Mouse (Mus musculus): ENCODE data around the gene Jmjd1c.

Gene Jmjd1c

DNA sequence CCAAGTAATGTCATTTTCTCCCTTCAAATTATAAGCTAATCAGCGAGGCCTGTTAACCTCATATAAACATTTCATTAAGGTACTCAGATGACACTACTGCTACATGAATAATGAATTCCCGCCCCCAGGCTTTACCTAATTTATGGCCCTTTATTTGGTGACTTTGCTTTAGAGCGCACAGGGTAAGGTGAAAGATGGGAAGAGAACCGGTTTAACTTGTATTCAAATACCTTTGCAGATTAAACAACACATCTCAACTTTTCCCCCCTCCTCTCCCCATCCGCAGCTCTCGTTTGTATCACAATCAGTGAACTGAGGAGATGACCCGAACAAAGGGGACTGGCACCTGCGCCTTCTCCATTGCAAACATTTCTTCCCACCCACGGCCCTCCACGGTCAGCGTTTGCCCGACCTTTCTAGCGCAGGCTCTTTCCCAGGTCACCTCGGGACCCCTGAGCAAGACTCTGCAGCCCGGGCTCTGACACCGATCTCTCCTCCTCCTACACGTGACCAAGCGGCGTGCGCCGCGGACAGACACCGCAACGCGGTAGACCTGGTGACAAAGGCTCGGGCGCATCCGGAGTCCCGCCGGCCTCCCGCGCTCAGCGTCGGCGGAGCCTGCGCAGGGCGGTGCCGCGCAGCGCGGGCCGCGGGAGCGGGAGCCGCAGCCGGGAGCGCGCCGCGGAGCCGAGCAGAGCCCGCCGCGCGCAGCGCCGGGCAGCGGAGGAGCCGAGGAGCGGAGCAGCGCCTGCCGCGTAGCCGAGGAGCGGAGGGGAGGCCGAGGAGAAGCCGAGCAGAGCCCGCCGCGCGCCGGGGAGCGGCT lies at the start of gene Jmjd1c:
TSS of gene Jmjd1c (plus strand) at position 328 of the 823 bp plus-strand sequence.
- no peak for DNase-seq (ENCODE audit: extremely low spot score, low read depth, low spot score)

GRCm38 (mm10) chr10:67047712-67048645 lies 47.9 kb upstream of the Jmjd1c start:
- no peak for DNase-seq (ENCODE audit: extremely low spot score, low read depth, low spot score)

DNA sequence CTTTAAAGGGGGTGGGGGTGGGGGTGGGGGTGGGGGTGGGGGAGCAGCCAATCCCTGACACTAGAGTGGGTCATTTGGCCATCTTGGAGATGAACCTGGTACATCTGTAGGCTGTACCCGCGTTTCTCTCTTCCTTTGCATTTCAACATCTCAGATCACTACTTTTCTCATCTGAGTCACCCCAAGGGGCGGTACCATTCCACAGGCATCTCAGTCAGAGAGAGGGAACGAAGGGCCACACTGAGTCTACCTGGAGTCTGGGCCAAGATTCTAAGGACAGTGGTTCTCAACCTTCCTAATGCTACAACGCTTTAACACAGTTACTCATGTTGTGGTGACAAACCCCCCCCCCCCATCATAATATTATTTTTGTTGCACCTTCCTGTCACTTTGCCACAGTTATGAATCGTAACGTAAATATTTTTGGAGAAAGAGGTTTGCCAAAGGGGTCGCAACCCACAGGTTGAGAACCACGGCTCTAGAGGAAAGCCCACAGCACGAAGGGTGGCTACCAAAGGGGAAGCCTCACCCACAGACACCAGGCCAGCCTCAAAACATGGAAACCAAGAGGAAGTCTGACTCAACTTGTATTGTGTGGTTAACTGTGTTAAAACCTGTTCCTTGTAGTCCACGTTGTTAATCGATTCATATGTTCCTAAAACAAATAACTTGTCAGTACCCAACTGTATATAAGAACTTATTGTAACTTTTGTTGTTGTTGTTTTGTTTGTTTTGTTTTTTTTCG lies 46.9 kb upstream of the Jmjd1c start:
- no peak for DNase-seq (ENCODE audit: extremely low spot score, low read depth, low spot score)

GRCm38 (mm10) chr10:67049621-67050020 lies 46.3 kb upstream of the Jmjd1c start:
- DNase-seq (ENCODE audit: extremely low spot score, low read depth, low spot score) = no peak

DNA sequence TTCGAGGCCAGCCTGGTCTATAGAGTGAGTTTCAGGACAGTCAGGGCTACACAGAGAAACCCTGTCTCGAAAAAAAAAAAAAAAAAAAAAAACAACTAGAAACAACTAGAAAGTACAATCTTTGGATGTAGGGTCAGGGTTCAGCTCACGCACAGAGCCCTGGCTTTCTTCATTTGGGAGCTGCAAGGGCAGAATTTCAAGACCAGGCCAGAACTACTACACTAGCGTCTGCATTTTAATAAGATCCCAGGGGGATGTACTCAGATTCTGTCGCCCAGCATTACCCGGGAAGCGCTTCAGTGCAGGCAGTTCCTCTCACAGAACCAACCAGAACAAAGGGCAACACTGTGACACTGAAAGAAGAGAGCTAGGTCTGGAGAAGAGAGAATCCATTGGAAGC lies 45.2 kb upstream of the Jmjd1c start:
- no peak for DNase-seq (ENCODE audit: extremely low spot score, low read depth, low spot score)

DNA sequence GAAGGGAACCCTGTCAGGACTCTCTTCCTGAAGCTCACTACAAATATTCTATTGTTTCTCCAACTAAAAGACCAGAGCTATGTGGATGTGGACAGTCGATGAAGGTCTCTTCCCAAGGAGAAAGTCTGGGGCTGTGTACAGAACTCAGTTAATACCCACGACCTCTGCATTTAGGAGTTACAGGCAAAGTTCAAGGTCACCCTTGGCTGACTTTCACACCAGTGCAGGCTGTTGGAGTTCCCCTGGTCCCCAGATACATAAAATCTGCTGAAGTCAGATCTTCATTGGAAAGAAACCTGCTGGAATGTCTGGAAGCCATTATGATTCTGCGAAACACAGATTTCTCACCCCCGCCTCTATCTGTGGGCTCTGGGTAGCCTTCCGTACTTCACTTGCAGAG lies 44.5 kb upstream of the Jmjd1c start:
- no peak for DNase-seq (ENCODE audit: extremely low spot score, low read depth, low spot score)

DNA sequence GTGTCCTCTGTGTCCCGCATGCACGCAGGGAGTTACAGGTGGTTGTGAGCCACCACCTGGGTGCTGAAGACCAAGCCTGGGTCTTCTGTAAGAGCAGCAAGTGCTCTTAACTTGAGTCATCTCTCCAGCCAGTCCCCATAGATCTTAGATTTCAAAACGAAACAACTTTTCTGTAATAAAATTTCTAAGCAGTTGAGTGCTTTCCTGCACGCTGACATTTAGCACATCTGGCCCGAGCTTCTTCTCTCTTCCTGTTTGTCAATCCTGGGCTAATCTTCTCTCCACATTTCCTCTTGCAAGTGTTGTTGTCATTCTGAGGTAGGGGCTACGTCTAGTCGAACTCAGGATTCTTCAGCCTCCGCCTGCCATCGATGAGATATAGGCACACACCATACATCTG lies 43.5 kb upstream of the Jmjd1c start:
- DNase-seq (ENCODE audit: extremely low spot score, low read depth, low spot score) = no peak

DNA sequence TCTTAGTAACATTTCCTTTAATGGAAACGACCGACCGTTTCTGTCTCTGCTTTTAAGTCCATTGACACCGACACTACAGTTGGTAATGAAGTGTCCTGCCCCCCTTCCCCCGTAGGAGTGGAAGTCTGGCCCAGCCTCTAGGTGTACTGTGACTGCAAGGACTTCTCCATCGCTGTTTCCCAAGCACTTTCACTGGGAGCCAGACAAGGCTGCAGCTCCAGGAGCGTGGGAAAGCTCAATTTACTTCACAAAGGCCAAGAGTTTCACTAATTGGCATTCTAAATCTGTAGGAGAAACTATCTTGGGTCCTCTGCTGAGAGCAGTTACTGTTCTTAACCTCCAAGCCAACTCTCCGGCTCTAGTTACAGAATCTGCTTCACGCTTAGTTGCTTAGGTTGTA lies 42.5 kb upstream of the Jmjd1c start:
- no peak for DNase-seq (ENCODE audit: extremely low spot score, low read depth, low spot score)

DNA sequence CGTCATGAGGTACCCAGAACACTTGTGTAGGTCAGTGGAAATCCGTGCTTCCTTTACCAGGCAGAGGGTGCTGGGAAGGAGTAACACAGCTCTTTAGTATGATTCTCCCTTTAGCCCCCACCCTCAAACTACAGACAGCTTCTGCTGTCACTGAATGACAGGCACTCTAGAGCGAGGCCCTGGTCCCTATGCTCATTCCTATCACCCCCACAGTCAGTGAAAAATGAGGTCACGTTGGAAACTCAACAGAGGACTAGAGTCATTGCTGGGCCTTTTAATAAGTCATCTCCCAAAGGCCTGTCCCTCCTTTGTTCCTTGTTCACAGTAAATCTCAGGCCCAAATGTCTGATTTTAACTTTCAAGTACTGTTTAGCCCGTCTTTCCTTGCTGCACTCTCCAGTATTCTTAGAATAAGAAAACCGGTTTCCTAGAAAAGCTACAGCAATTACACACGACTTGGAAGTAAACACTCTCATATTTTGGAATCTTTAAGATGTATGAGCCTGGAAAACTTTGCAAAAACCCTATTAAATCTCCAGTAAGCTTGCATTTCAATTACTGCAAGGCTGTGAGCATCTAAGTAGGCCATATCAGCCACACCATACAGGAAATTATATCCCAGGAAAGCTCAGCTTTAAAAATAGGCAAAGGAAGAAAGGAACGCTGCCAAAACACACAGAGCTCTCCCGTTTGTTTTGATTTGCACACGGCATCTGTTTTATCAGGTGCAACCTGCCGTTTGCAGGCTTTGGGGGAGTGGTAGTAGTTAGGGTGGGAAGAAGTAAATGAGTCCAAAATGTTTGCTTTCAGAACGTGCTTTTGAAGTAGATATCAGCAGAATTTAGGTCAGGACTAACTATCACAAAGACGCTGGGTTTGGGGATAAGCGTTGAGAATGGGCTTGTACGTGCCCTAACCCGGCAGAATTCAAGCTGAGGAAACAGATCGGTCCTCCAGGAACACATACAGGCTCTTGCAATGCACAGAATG lies 39.8 kb upstream of the Jmjd1c start:
- DNase-seq (ENCODE audit: extremely low spot score, low read depth, low spot score) = no peak

DNA sequence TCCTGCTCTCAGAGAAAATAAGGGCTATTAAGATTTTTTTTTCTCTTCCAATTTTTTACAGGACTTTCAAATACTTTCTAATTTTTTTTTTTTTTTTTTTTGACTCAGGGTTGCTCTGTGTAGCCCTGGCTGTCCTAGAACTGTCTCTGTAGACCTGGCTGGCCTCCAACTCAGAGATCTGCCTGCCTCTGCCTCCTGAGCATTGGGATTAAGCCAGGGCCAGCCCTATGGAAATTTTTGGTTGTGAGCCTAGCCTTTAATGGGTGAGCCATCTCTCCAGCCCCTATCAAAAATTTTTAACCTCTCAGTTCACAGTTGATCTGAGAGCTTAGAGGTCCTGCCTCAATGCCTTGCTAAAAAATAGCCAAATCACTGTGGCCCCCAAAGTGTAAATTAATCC lies 38.7 kb upstream of the Jmjd1c start:
- no peak for DNase-seq (ENCODE audit: extremely low spot score, low read depth, low spot score)

DNA sequence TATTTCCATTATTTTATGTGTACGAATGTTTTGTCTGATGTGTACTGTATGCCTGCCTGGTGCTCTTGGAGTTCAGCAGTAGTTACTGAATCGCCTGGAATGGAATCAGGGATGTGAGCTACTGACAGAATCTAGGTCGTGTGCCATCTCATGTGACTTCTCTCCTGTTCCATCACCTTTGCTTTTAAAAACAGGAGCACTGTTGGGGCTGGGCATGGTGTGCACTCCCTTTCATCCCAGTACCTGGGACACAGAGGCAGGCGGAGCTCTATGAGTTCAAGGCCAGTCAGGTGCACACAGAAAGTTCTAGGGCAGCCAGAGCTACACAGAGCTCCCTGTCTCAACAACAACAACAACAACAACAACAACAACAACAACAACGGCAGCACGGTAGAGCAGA lies 38.2 kb upstream of the Jmjd1c start:
- DNase-seq (ENCODE audit: extremely low spot score, low read depth, low spot score) = no peak

GRCm38 (mm10) chr10:67058297-67058696 lies 37.6 kb upstream of the Jmjd1c start:
- DNase-seq (ENCODE audit: extremely low spot score, low read depth, low spot score) = no peak

GRCm38 (mm10) chr10:67058702-67059101 lies 37.2 kb upstream of the Jmjd1c start:
- DNase-seq (ENCODE audit: extremely low spot score, low read depth, low spot score) = no peak

GRCm38 (mm10) chr10:67061367-67061801 lies 34.5 kb upstream of the Jmjd1c start:
- no peak for DNase-seq (ENCODE audit: extremely low spot score, low read depth, low spot score)

DNA sequence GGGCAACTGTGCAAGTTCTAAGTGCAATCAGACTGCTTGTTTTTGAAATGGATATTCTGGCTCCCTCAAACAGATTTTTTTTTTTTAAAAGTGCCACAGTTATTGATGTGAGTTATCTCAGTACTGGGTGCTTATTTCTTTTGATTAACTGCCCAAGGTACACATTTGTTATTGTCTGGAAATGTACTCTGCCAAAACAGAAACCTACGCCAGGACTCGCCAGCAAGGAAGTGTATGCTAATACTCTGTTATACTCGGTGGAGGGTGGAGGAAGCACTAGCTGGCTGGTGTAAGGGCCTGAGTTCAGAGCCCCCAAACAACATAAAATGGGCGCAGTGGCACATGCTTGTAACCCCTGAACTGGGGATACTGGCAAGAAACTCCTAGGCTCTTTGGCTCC lies 34.1 kb upstream of the Jmjd1c start:
- DNase-seq (ENCODE audit: extremely low spot score, low read depth, low spot score) = no peak

DNA sequence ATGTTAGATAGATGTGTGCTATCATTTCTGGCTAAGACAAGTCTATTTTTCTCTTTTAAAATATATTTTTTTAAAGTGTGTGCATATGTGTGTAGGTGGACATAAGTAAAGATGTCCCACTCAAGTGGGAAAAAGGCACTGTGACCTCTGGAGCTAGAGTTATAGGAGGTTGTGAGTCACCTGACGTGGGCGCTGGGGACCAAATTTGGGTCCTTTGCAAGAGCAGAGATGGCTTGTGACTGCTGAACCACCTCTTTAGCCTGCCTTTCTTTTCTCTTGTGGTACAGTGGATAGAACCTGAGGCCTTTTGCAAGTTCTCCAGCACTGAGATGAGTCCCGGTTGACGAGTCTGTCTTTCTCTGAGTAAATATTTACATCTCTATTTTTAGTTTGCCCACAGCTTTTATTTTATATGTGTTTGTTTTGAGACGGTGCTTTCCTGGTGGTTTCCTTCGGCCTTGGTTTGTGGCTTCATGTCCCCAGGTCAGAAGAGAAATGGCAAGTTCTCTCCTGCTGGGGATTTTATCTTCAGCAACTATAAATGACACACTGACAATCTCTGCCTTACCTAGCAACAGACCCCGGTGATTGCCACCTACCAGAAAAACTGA lies 30.5 kb upstream of the Jmjd1c start:
- no peak for DNase-seq (ENCODE audit: extremely low spot score, low read depth, low spot score)

DNA sequence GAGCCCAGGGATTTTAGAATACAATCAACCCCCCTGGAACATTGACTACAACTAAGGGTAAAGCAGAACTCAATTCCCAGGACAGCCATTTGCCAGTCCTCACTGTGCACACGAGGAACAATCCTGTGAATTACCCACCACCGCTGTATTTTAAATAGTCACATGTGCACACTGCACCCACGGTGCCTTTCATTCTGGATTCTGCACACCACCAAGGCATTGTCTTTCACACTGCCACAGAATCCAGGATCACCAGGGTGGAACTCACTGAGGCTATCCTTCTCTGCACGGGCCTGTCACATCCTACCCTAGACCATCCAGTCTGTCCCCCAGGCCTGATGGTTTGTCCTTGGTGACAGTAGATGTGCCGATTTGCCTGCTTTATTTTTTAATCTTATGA lies 30.0 kb upstream of the Jmjd1c start:
- DNase-seq (ENCODE audit: extremely low spot score, low read depth, low spot score) = no peak

GRCm38 (mm10) chr10:67066421-67066820 lies 29.5 kb upstream of the Jmjd1c start:
- no peak for DNase-seq (ENCODE audit: extremely low spot score, low read depth, low spot score)

- no peak for DNase-seq (ENCODE audit: extremely low spot score, low read depth, low spot score)
These were observed 26.9 kb upstream of the Jmjd1c start for GRCm38 (mm10) chr10:67069013-67069412.

DNA sequence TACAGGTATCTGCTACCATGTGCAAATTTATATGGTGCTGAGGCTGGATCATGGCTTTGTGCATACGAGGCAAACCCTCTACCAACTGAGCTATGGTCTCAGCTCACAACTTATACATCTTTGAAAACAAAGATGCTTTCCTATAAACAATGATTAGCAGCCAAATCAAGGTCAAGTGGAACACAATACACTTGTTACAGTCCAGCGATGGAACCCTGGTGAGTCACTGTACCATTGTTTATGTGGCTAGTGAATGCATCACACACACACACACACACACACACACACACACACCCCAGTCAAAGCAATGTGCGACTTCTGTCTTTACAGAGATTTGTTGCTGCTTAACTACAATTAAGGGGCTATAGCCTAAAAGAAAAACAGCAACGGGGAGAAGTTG lies 24.5 kb upstream of the Jmjd1c start:
- DNase-seq (ENCODE audit: extremely low spot score, low read depth, low spot score) = no peak

Measured in hindlimb bud, embryonic 11.5 days (tissue).